Mouse (Mus musculus) retina, postnatal 7 days (tissue): ENCODE results near the gene Fubp1.

ENCODE experiments used
- DNase-seq: peaks from one replicate; pipeline ENCODE4 v3.0.0-alpha.2; 2012; ENCODE audit warnings: low read depth, low spot score

Gene Fubp1

DNA sequence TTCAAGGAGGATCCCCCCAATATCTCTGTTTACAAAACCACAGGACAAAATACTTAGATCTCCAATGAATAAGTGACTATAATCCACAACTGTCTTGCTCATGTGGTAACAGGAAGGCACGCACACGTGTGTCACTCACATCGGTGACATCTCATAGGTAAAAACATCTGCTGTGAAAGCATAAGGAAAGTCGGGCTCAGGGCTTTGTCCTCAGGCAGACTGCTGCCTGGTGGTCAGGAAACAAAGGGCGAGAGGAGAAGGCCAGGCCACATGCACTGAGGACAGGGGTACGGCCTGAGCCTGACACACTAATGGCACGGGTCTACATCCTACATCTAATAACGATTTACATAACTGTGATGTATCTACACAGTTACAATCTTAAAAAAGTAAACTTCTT, 64.8 kb downstream of the Fubp1 start:
- no peak for DNase-seq

DNA sequence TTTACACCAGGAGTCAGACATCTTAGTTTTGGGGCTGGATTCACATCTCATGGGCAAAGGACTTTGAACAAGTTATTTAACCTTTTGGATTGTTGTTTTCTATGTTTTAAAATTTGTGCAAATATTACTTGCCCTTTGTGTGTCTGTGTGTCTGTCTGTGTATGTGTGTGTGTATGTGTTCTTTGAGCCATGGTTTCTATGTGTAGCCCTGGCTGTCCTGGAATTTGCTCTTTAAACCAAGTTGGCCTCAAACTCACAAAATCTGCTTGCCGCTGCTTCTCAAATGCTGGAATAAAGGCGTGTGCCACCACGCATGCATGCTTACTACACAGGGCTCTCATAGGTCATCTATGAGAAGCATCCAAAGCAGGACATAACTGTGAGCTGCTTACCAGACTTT, 66.7 kb downstream of the Fubp1 start:
- no peak for DNase-seq

DNA sequence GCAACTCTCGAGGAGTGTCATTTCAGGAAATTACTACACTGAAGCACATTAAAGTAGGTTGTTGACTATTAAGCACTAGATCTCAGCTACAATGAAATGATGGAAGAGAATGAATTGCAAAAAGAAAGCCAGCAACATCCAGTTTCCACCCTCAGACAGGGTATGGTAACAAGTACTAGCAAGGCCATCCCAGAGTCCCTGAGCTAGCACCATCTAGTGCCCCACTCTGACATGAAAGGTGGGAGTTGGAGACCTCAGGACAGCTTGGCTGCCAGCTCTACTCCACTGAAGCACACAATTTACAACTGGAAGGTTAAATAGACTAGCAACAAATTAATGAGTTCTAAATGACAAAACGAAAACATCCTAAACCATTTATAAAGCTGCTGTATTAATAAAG, 67.7 kb downstream of the Fubp1 start:
- no peak for DNase-seq

DNA sequence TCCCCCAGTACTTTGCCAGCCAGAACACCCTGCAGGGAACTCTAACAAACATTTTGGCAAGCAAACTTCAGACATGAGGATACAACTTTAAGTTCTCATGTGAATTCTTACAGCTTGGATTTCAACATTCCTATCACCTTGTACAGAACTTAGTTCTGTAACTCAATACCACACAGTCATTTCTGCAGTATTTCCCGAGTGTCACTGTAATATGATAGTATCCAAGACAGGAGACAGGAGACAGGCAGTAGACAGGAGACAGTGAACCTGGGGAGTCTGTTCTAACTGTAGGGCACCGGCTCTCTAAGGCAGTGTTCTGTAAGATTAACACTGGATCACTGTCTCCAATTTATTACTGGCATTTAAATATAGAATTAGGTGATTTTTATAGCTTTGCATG, 68.2 kb downstream of the Fubp1 start:
- no peak for DNase-seq

DNA sequence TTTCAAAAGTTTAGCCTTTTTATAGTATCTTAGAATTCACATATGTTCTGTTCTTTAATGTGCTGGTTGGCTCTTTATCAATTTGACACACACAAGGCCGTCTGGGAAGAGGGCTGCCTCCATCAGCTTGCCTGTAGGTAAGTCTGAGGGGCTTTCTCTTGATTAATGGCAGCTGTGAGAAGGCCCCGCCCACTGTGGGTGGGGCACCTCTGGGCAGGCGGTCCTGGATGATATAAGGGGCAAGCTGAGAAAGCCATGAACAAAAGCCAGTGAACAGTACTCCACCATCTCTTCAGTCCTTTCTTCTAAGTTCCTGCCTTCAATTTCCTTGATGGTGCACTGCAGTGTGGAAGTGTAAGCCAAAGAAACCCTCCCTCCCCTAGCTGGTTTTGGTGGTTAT, 71.9 kb downstream of the Fubp1 start:
- no peak for DNase-seq

DNA sequence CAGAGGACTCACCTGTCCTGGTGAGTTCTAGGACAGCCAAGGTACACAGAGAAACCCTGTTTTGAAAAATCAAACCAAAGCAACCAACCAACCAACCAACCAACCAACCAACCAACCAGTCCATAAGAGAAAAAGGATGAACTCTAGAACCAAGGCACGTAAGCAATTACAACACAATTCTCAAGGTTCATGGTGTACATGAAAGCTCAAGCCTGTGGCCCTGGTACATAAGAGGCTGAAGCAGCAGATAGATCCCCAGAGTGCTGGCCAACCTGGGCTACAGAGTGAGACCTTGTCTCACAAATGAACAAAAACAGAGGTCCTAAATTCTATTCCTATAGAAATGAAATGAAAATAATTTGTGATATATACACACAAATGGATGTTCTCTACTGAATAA, 74.1 kb downstream of the Fubp1 start:
- no peak for DNase-seq

DNA sequence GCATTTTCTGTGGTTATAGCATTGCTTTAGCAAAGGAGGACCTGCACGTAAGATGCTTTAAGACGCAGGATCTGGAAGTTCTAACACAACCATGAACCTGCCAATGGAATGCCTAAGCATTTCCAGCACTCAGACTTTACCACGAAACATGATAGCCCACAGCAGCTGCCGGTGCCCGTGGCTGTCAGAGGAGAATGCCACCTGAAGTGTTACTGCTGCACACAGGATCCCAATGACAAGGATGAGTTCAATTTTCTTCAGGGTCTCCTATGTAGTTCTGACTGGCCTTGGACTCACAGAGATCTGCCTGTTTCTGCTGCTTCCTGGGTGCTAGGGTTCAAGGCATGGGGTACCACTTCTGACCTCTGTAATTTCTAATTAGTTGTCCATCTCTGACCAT, 74.5 kb downstream of the Fubp1 start:
- DNase-seq: no peak
